Mouse (Mus musculus): ENCODE data around the gene Trpc1. TPM values are rescaled to one million over a fixed set of nuclear protein-coding genes. Genes with fewer than 3 reads are reported as not detected.
A peak's percentile ranks its signal among the peaks of the same experiment; 100 is the strongest.

The Trpc1 gene
- polyA plus RNA-seq, 1 experiment from 2014 or later, result 5.7 TPM

DNA sequence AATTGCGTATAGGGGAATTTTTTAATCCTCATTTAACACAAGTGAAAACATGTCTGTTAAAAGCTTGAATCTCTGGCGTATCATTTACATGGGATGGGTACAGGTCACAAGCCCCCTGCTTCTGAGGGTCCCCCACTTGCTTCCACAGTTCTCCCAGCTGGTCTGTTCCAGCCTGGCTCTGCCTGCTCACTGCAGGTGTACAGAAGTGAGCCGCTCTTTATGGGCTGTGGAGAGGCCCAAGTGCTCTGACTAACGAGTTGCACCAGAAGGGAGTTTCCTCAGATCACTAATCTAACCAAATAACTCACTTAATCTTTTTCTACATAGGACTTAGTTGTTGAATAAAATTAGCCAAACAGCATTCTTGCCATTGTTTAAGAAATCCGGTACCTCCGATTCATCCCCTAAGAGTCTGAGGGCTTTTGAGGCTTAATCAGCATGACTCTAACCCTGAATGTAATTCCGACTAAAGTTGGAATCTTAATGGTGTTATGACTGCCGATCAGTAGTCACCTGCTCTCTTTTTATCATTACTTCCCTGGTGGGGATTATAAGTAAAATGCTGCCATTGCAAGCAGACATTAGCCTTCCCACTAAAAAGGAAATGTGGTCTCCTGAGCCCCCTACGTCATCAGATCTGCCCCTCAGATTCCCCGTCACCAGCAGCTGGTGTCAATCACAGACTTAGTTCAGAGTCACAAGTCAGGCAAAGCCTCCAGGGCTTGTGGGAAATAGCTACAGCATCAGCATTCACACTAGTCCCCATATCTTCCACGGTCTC, 64.3 kb downstream of the Trpc1 start:
- H3K27me3 ChIP-seq (ENCODE audit: insufficient read depth, low read length), result no peaks in the 10 kb centered on the region
- no peak overlapping the region for H3K27ac ChIP-seq (ENCODE audit: low read depth)
- ATAC-seq (ENCODE audit: insufficient read depth) (no peak), DNase-seq (no peak)
- no peak overlapping the region for H3K4me2 ChIP-seq
- no peak overlapping the region for H3K9ac ChIP-seq
- no peaks in the 10 kb centered on the region for H3K4me1 ChIP-seq (ENCODE audit: insufficient read depth)
- TF ChIP-seq CTCF (IDR thresholded peaks at IDR 0.05; ENCODE audit: low read depth), result no peak
- H3K9me3 ChIP-seq (ENCODE audit: low read depth, low read length), result no peaks in the 10 kb centered on the region
- no peak overlapping the region for H3K4me3 ChIP-seq (ENCODE audit: low read depth, low read length)
- 64% methylated on average over 11 of the region's 11 CpGs for WGBS
- H3K36me3 ChIP-seq (ENCODE audit: insufficient read depth), result no peaks in the 10 kb centered on the region

DNA sequence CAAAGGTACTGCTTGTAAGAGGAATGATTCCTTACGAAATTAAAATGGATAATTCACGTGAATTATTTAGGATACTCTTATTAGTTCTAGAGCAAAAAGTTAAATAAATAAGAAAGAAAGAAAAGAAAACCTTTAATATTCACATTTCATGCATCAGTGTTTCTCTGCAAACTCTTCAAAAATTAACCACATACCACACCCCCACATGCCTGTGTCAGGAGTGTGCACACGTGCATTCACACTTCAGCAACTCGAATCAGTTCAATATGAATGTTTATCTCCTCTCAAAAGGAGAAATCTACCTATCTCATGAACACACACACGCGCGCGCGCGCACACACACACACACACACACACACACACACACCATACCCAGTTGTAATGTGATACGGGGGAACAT, 69.5 kb downstream of the Trpc1 start:
- Histone ChIP-seq H3K27me3 (ENCODE audit: insufficient read depth, low read length) (no peaks in the 10 kb centered on the region), H3K4me2 (no peak overlapping the region), H3K36me3 (ENCODE audit: insufficient read depth) (no peaks in the 10 kb centered on the region), H3K9ac (no peak overlapping the region), H3K9me3 (ENCODE audit: low read depth, low read length) (no peaks in the 10 kb centered on the region), H3K4me1 (ENCODE audit: insufficient read depth) (0 out of 2 replicates have a peak, but pooled peaks cover 3% of the 10 kb centered on the region), H3K27ac (ENCODE audit: low read depth) (no peak overlapping the region), H3K4me3 (ENCODE audit: low read depth, low read length) (no peak overlapping the region)
- TF ChIP-seq CTCF (IDR thresholded peaks at IDR 0.05; ENCODE audit: low read depth), result no peak
- ATAC-seq (ENCODE audit: insufficient read depth) (no peak), DNase-seq (no peak)
- WGBS, result 91% methylated on average over 11 of the region's 11 CpGs

DNA sequence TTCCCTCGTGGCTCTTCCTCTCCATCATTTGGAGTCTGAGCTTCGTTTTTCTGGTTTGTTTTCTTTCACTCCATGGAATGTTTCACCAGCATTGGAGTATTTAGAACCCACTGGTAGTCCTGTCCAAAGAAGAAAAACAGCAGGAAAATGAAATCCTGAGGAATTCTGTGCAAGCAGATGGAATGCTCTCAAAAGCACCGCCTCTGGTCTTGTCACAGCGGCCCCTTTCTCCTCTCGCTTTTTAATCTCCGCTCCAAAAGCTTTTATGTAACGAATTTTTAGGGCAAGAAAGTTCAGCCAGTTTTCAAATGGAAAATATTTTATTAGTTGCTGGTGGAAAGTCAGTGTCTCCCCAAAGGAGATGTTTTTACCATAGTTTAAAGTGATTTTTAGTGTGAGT, 70.2 kb downstream of the Trpc1 start:
- Histone ChIP-seq H3K4me1 (ENCODE audit: insufficient read depth) (0 out of 2 replicates have a peak, but pooled peaks cover 3% of the 10 kb centered on the region), H3K9me3 (ENCODE audit: low read depth, low read length) (no peaks in the 10 kb centered on the region), H3K9ac (no peak overlapping the region), H3K4me3 (ENCODE audit: low read depth, low read length) (no peak overlapping the region), H3K4me2 (no peak overlapping the region), H3K36me3 (ENCODE audit: insufficient read depth) (no peaks in the 10 kb centered on the region), H3K27me3 (ENCODE audit: insufficient read depth, low read length) (no peaks in the 10 kb centered on the region), H3K27ac (ENCODE audit: low read depth) (no peak overlapping the region)
- DNase-seq (peak; percentile 60), ATAC-seq (ENCODE audit: insufficient read depth) (no peak)
- no peak for TF ChIP-seq CTCF (IDR thresholded peaks at IDR 0.05; ENCODE audit: low read depth)
- WGBS, result 43% methylated on average over 7 of the region's 7 CpGs

DNA sequence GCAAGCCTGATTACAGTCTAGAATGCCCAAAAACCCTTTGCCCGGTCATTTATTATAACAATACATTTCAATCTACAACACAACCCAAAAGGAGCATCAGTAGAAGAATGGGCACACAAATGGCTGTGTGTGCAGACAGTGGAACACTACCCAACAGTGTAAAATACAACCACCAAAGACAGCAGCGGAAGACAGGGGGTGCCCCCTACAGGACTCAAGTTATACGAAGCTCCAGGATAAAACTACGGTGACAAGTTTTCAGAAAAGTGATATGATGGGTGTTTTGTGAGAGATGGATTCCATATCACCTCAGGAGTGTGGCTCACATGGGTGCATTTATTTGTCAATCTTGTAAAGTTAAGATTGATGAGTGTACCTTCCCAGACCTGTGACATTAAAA, 74.2 kb downstream of the Trpc1 start:
- no peaks in the 10 kb centered on the region for H3K36me3 ChIP-seq (ENCODE audit: insufficient read depth)
- no peaks in the 10 kb centered on the region for H3K27me3 ChIP-seq (ENCODE audit: insufficient read depth, low read length)
- no peak overlapping the region for H3K9ac ChIP-seq
- ATAC-seq (ENCODE audit: insufficient read depth) (no peak), DNase-seq (no peak)
- H3K4me2 ChIP-seq, result no peak overlapping the region
- peak; percentile 32 for TF ChIP-seq CTCF (IDR thresholded peaks at IDR 0.05; ENCODE audit: low read depth)
- H3K9me3 ChIP-seq (ENCODE audit: low read depth, low read length), result no peaks in the 10 kb centered on the region
- peak overlapping the region; percentile 87; the same call in 1 of the 2 replicates for H3K27ac ChIP-seq (ENCODE audit: low read depth)
- H3K4me3 ChIP-seq (ENCODE audit: low read depth, low read length), result no peak overlapping the region
- peaks cover 3% of the 10 kb centered on the region; the same call in 1 of the 2 replicates for H3K4me1 ChIP-seq (ENCODE audit: insufficient read depth)
- 93% methylated on average over 4 of the region's 4 CpGs for WGBS

DNA sequence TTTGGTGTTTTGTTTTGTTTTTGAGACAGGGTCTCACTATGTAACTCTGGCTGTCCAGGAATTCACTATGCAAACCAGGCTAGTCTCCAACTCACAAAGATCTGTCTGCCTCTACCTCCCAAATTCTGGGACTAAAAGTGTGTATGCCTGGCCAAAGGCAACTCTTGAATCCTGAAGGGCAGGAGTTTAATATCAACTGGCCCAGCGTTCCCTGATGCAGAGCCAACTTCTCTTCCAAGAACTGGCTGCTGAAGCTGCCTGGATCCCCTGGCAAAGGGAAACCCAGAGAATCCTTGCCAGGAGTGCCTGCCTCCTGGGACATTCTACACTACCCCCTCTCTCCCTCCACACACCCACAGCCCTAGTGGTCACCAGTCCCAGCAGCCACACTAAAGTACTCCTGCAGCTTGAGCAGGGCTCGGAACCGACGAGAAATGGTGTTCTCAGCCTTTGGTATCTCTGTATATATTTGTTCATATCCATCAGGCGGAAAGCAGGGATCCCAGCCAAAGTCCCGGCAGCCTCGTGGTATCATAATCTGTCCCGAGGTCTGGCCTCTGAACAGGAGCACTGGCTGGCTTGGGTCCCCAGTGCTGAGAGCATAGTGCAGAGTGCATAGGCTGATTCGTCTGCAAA, 75.0 kb downstream of the Trpc1 start:
- no peaks in the 10 kb centered on the region for H3K9me3 ChIP-seq (ENCODE audit: low read depth, low read length)
- peak overlapping the region; percentile 87 for H3K27ac ChIP-seq (ENCODE audit: low read depth)
- H3K27me3 ChIP-seq (ENCODE audit: insufficient read depth, low read length), result no peaks in the 10 kb centered on the region
- ATAC-seq (ENCODE audit: insufficient read depth) (peak; percentile 88), DNase-seq (peak; percentile 83)
- 36% methylated on average over 9 of the region's 9 CpGs for WGBS
- no peak overlapping the region for H3K4me3 ChIP-seq (ENCODE audit: low read depth, low read length)
- TF ChIP-seq CTCF (IDR thresholded peaks at IDR 0.05; ENCODE audit: low read depth), result no peak
- no peak overlapping the region for H3K9ac ChIP-seq
- H3K36me3 ChIP-seq (ENCODE audit: insufficient read depth), result no peaks in the 10 kb centered on the region
- peak overlapping the region; percentile 21 for H3K4me2 ChIP-seq
- H3K4me1 ChIP-seq (ENCODE audit: insufficient read depth), result peaks cover under 1% of the 10 kb centered on the region; the same call in 1 of the 2 replicates

DNA sequence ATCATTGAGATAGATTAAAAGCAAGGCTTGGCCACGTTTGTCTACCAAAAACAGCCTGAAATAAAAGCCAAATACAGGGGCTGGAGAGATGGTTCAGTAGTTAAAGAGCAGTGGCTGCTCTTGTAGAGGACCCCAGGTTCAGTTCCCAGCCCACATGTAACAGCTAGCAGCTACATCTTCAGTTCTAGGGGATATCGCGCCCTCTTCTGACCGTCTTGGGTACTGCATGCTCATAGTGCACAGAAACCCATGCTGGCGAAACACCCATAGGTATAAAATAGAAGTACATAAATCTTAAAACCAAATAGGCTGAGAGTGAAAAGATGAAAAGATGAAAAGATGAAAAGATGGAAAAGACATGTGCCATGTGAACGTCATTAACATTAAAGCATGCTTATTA, 77.4 kb downstream of the Trpc1 start:
- TF ChIP-seq CTCF (IDR thresholded peaks at IDR 0.05; ENCODE audit: low read depth), result peak; percentile 51
- no peak overlapping the region for H3K4me2 ChIP-seq
- H3K36me3 ChIP-seq (ENCODE audit: insufficient read depth), result no peaks in the 10 kb centered on the region
- H3K9ac ChIP-seq, result no peak overlapping the region
- H3K27me3 ChIP-seq (ENCODE audit: insufficient read depth, low read length), result no peaks in the 10 kb centered on the region
- no peak for ATAC-seq (ENCODE audit: insufficient read depth)
- DNase-seq, result no peak
- H3K4me3 ChIP-seq (ENCODE audit: low read depth, low read length), result no peak overlapping the region
- no peaks in the 10 kb centered on the region for H3K9me3 ChIP-seq (ENCODE audit: low read depth, low read length)
- H3K4me1 ChIP-seq (ENCODE audit: insufficient read depth), result no peaks in the 10 kb centered on the region; the same call in 1 of the 2 replicates
- WGBS, result 84% methylated on average over 6 of the region's 6 CpGs
- H3K27ac ChIP-seq (ENCODE audit: low read depth), result no peak overlapping the region

DNA sequence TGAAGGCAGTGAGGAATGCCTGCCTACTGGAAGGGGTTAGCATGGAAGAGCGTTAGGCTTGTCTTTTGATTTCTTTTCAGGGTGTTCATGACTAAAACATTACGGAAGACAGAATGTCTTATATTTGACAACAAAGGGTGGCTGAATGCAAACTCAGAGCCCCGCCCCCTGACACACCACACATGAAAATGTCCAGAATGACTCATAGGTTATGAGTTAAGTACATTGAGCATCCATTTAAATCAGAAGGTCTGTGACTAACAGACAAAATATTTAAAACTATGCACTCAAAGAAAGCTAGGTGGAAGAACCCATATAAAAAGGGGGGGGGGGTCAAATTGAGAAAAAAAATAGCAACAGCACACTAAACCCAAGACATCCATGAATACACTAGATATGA, 77.8 kb downstream of the Trpc1 start:
- 91% methylated on average over 3 of the region's 3 CpGs for WGBS

More for the DNA sequence above, 77.8 kb downstream of the Trpc1 start:
- Histone ChIP-seq H3K9ac (no peak overlapping the region), H3K27ac (ENCODE audit: low read depth) (no peak overlapping the region), H3K36me3 (ENCODE audit: insufficient read depth) (no peaks in the 10 kb centered on the region), H3K4me1 (ENCODE audit: insufficient read depth) (no peaks in the 10 kb centered on the region; the same call in 1 of the 2 replicates), H3K4me2 (no peak overlapping the region), H3K9me3 (ENCODE audit: low read depth, low read length) (no peaks in the 10 kb centered on the region), H3K27me3 (ENCODE audit: insufficient read depth, low read length) (no peaks in the 10 kb centered on the region), H3K4me3 (ENCODE audit: low read depth, low read length) (no peak overlapping the region)
- no peak for TF ChIP-seq CTCF (IDR thresholded peaks at IDR 0.05; ENCODE audit: low read depth)
- DNase-seq (no peak), ATAC-seq (ENCODE audit: insufficient read depth) (no peak)
